Mouse (Mus musculus): ENCODE measurements around the gene Nt5dc1. TPM values are rescaled to one million over a fixed set of nuclear protein-coding genes. Genes with fewer than 3 reads are reported as not detected.
"Not testable (repeated sequence)": the region's sequence is repeated elsewhere in the genome, so short reads cannot be mapped to it uniquely, and the experiment has no call there.

Gene Nt5dc1
- total RNA-seq, 2 experiments from 2014 or later = 4.7 to 4.9 TPM

DNA sequence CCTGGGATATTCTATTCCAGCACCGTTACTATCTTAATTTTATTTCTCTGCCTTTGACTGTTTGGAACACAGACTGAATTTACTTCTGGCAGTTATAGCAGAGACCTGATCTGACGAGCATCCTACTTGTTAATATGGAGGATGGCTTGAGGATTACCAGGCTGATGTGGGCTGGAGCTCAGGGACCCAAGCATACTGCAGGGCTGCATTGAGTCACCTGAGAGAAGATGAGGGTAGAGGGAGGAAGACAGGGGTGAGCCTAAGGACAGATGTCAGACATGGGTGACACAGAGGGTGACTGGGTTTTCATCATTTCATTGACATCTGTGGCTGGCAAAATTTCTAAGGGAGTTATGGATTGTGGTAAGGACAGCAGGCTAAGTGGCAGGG lies 101.1 kb downstream of the Nt5dc1 start:
- no peak for DNase-seq
- intact Hi-C loops (cut with DNase I; ENCODE audit: low total_unique reads) = no loop called here

DNA sequence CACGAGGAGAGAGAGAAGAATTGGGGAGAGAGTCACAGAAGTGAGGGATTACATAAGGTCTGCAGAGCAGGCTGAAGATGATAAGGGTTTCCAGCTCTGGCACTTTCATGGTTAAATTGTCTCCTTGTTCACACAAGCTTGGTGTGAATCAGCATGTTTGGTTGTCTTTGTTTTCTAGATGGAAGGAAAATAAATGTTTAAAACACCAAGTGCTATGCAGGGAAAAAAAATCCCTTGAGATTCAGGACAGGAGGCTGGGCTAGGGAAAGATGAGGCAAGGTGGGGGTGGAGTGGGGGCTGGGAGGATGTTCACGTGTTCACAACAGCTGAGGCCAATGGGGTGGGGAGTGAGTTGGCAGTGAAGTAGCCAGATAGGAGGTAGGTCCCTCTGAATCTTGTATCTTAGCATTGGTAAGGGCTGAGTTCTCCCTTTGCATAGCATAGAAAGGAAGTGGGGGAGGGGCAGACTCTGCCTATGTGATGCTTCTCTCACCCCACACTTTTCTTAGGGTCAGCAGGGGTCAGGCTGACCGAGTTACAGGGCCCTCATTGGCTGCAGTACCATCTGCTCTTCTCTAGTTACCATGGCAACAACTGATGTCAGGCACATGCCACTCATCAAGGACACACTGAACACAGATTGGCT lies 101.7 kb downstream of the Nt5dc1 start:
- peak; percentile 4 for DNase-seq
- intact Hi-C loops (cut with DNase I; ENCODE audit: low total_unique reads) = no loop called here

DNA sequence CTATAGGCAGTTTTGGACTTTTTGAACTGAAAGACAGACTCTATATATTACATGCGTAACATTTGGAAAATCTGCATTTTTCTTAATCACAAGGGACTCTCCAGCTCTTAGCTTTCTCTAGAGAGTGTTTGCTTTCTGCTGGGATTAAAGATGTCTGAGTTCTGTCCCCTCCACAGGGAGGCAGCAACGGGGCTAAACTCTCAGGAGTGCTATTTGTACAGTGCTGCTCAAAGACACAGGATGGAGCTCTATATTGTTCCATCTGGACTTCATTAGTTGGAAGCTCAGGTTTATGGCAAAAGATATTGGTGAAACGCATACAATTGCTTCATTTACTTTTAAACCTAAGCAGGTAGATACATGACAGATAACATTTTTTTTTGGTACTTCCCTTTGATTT lies 105.8 kb downstream of the Nt5dc1 start:
- no peak for DNase-seq
- intact Hi-C loops (cut with DNase I; ENCODE audit: low total_unique reads) = no loop called here

- intact Hi-C loops (cut with DNase I; ENCODE audit: low total_unique reads) = no loop called here
- no peak for DNase-seq
Measured at GRCm38 (mm10) chr10:34309915-34310685, 108.3 kb downstream of the Nt5dc1 start.

DNA sequence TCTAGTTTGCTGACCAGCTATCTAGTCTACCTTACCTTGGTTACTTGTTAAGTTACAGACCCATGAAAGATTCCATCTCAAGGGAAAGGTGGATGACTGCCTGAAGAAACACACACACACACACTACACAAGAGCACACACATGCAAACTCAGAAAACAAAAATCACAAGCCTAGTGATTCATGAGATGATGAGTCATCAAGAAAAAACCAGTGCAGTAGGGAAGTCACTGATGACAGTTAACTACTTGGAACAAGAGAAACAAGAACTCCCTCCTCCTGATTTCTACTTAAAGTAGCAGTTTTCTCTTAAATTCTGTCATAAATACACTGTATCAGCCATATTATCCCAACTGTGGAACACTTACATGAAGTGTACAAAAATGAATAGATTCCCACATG lies 111.3 kb downstream of the Nt5dc1 start:
- DNase-seq = no peak
- intact Hi-C loops (cut with DNase I; ENCODE audit: low total_unique reads) = no loop called here

DNA sequence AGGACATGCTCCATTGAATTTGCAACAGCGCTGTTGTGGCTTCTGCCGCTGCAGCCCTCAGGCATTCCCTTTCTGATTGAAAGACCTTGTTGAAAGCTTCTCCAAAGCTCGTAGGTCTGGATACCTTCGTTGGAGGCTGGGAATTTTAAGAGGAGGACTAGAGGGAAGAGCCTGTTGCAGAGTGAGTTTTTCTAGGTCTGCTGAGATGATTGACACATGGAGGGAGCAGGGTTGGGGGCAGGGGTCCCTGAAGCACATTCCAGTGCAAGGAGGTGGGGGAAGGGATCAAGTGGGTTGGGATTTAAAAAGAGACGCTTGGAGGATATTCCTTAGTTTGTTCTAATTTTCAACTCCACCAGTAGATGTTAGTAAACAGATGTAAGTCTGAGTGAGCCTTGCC lies 118.0 kb downstream of the Nt5dc1 start:
- intact Hi-C loops (cut with DNase I; ENCODE audit: low total_unique reads) = no loop called here

DNA sequence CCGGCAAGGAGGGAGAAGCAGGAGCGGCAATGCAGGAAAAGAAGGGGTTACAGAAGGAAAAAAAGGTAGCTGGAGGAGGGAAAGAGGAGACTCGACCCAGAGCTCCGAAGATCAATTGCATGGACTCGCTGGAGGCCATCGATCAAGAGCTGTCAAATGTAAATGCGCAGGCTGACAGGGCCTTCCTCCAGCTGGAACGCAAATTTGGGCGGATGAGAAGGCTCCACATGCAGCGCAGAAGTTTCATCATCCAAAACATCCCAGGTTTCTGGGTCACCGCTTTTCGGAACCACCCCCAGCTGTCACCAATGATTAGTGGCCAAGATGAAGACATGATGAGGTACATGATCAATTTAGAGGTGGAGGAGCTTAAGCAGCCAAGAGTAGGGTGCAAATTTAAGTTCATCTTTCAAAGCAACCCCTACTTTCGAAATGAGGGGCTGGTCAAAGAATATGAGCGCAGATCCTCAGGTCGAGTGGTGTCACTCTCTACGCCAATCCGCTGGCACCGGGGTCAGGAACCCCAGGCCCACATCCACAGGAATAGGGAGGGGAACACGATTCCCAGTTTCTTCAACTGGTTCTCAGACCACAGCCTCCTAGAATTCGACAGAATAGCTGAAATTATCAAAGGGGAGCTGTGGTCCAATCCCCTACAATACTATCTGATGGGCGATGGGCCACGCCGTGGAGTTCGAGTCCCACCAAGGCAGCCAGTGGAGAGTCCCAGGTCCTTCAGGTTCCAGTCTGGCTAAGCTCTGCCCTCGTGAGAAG lies 120.2 kb downstream of the Nt5dc1 start:
- peak; percentile 8 for DNase-seq
- intact Hi-C loops (cut with DNase I; ENCODE audit: low total_unique reads) = no loop called here

More for the DNA sequence above, 118.0 kb downstream of the Nt5dc1 start:
- DNase-seq = no peak

DNA sequence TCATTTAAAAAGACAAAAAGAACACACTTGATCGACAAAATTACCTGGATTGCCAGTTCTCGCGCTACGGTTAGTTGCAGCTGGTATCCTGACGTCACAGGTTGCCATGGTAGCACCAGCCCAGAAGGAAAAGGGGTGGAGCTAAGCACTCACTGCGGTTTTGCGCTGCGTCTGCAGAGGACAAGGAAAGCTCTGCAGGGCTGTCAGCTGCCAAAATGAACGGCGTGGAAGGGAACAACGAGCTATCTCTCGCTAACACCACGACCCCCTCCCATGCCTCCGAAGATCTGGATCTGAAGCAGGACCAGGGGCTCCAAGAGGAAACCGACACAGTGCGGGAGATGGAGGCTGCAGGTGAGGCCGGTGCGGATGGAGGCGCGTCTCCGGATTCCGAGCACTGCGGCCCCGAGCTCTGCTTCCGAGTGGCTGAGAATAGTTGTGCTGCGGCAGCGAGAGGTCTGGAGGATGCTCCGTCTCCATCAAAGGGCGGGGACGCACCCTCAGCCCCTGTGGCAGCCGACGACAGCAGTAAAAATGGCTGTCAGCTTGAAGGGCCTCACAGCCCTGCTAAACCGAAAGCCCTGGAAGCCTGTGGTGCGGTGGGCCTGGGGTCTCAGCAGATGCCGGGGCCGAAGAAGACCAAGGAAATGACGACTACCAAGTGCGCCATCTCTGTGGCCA lies 120.9 kb downstream of the Nt5dc1 start, which contains the start of gene Tspyl4:
TSS of gene Tspyl4 (plus strand) at position 144 of the 681 bp plus-strand sequence.
- peak; percentile 87 for DNase-seq
- intact Hi-C loops (cut with DNase I; ENCODE audit: low total_unique reads) = no loop called here

DNA sequence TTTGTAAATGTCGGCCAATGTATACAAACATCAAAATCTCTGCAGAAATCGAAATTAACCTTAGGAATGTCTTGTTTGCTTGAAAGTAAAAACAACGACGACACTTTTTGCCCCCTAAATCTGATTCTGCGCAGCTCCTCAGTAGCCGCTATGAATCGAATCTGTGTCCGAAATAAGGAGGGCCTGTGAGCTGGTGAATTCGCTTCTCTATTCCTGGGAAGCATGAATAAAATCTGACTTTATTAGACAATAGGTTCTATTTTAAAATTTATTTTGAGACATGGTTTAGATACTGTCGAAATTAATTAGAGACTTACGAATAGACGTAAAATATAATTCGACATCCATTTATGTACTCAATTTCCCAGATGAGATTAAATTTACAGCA lies 121.4 kb downstream of the Nt5dc1 start:
- DNase-seq = no peak
- intact Hi-C loops (cut with DNase I; ENCODE audit: low total_unique reads) = no loop called here

- intact Hi-C loops (cut with DNase I; ENCODE audit: low total_unique reads) = loop anchor here (5.0 kb wide), 1 partner anchor 250 kb away; no protein-coding TSS in a partner anchor
- peak; percentile 62 for DNase-seq
Measured at GRCm38 (mm10) chr10:34282420-34283238, 135.7 kb downstream of the Nt5dc1 start.

DNA sequence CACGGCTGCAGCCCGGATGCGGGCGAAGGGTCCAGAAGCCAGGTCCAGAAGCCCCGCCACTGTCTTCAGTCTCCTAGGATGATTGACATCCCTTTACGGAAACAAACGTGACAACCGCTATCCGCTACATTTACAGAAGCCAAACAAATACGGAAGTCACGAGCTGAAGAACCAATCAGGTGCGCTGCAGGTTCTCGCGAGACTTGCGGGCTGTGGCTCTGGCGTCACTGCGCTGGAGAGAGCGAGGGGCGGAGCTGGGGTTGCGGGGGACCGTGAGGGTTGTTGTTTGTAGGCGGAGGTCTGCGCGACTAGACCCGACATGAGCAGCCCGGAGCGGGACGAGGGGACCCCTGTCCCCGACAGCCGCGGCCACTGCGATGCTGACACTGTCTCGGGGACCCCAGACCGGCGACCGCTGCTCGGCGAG lies 136.4 kb downstream of the Nt5dc1 start, which contains the start of gene Tspyl1:
TSS of gene Tspyl1 (plus strand) at position 229 of the 427 bp plus-strand sequence.
- intact Hi-C loops (cut with DNase I; ENCODE audit: low total_unique reads) = loop anchor here (5.0 kb wide), 1 partner anchor 250 kb away; no protein-coding TSS in a partner anchor
- peak; percentile 98 for DNase-seq

DNA sequence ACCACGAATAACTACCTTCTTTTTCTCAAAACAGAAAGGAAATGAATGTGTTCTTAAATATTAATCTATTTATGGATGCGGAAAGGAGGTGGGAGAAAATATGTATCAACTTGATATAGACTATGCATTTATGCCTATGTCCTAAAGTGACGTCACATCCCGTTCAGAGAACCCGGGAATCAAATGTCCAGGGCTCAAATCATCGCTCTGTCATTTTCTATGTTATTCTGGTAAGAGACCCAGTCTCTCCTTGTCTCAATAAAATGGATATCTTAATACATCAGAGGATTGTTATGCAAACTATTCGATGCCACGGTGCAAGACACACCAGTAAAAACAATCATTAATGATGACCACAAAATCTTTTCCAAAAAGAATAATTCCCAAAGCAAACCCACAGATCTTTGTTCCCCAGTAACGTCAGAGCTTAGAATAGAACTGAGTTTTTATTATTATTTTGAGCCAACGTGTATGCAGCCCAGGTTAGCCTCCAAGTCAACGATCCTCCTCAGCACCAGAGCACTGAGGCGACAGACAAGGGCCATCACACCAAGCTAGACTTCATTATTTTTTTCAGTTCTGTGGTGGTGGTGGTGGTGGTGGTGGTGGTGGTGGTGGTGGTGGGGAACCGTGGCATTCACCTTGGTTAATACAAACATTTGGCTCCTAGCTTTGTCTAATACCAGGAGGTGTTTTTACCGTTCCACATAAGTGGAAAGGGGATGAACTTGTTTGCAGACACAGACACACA lies 137.0 kb downstream of the Nt5dc1 start:
- intact Hi-C loops (cut with DNase I; ENCODE audit: low total_unique reads) = loop anchor here (5.0 kb wide), 1 partner anchor 249 kb away; no protein-coding TSS in a partner anchor
- DNase-seq = no peak

- DNase-seq = no peak
- intact Hi-C loops (cut with DNase I; ENCODE audit: low total_unique reads) = loop anchor here (5.0 kb wide), 1 partner anchor 248 kb away; no protein-coding TSS in a partner anchor
Measured at GRCm38 (mm10) chr10:34280591-34281175, 137.7 kb downstream of the Nt5dc1 start.

DNA sequence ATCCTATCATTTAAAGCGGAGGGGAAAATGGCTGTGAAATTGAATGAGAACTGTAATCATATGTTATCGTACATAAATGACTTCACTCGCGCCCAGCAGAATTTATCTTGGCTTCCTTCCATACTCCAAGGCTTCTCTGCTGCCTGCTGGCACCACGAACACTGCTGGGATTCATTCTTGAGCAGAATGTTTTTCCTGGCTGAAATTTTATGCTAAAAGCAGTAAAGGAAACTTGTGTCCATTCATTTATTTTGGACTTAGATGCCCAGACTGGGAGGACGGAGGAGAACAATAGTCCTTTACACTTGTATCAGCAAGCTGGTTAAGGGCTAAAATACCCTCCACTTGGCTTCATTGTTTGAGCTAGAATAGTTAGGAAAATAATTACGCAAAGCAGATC lies 146.7 kb downstream of the Nt5dc1 start:
- no peak for DNase-seq
- intact Hi-C loops (cut with DNase I; ENCODE audit: low total_unique reads) = no loop called here

DNA sequence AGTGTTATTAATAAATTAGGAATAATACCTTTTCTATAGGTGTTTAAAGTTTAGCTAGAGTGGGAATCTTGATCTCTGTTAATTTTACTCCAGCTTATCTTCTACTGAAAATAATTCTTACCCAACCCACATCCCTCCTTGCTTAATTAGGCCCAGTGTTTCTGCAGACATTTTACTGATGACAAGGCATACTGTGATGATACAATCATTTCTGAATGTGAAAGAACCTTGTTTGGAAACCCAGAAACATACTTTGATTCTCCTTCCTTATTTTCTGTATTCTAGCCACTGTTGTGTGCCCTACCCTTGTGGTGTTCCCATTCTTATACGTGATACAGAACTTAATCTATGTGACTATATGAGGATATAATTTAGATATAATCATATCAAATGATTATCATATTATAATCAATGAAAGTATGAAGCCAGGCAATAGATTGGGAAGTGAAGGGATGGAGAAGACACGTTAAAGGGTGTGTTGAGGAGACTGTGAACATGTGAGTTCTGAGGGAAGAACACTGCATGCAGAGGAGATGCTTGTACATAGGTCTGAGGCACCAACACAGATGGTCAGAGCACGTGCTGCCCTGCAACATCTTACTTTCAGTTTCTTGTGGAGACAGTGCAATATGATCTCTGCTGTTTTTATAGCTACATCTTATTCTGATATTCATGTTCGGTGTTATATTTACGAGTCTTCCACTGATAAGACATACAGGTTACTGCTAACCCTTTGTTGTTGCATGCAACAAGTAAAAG lies 150.9 kb downstream of the Nt5dc1 start:
- intact Hi-C loops (cut with DNase I; ENCODE audit: low total_unique reads) = no loop called here
- DNase-seq = no peak

DNA sequence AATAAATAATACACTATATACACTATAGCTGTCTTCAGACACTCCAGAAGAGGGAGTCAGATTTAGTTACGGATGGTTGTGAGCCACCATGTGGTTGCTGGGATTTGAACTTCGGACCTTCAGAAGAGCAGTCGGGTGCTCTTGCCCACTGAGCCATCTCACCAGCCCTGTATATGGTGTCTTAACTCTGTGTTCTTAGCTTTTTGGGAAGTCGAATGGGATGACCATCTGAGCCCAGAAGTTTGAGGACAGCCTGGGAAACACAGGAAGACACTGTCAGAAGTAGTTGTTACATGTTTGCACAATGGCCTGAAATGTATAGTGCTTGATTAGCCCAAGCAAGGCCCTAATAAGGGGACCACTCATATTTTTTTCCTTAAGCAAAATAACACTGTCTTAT lies 153.2 kb downstream of the Nt5dc1 start:
- no peak for DNase-seq
- intact Hi-C loops (cut with DNase I; ENCODE audit: low total_unique reads) = no loop called here

DNA sequence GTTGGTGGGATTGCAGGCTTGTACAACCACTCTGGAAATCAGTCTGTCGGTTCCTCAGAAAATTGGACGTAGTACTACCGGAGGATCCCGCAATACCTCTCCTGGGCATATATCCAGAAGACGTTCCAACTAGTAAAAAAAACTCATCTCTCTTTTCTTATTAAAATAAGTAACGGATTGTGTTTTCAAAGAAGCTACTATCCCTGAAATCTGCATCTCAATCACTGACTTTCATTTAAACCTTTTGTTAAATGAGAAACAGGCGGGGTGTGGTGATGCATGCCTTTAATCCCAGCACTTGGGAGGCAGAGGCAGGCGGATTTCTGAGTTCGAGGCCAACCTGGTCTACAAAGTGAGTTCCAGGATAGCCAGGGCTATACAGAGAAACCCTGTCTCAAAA lies 165.5 kb downstream of the Nt5dc1 start:
- DNase-seq; intact Hi-C loops (cut with DNase I; ENCODE audit: low total_unique reads): not testable (repeated sequence)
